Mouse (Mus musculus) forebrain, embryonic 15.5 days (tissue): ENCODE measurements around the gene Smyd3. TPM values are rescaled to one million over a fixed set of nuclear protein-coding genes. Genes with fewer than 3 reads are reported as not detected.

Experiments used
- ATAC-seq: fragments of 200-750 bp; cut with Nextera tagmentation; replicated peaks from 2 replicates; pipeline ENCODE4 v1.8.0; 2017; ENCODE audit warnings: mild to moderate bottlenecking, moderate TSS enrichment, moderate library complexity
- H3K27ac ChIP-seq: fragments of 300-500 bp; sonication (generic); replicated peaks from 2 replicates; pipeline ENCODE4 v1.5.1; 2015; ENCODE audit warnings: mild to moderate bottlenecking, inconsistent platforms
- H3K27me3 ChIP-seq: fragments of 300-500 bp; sonication (generic); 2 replicates; pipeline ENCODE4 v1.6.1; 2015; ENCODE audit warnings: inconsistent platforms
- H3K36me3 ChIP-seq: fragments of 300-500 bp; sonication (generic); 2 replicates; pipeline ENCODE4 v1.6.1; 2015; ENCODE audit warnings: mild to moderate bottlenecking, inconsistent platforms
- H3K4me1 ChIP-seq: fragments of 300-500 bp; sonication (generic); 2 replicates; pipeline ENCODE4 v1.6.1; 2015; ENCODE audit warnings: inconsistent platforms
- H3K4me2 ChIP-seq: fragments of 300-500 bp; sonication (generic); replicated peaks from 2 replicates; pipeline ENCODE4 v1.6.1; 2015; ENCODE audit warnings: mild to moderate bottlenecking, inconsistent platforms
- H3K4me3 ChIP-seq: fragments of 300-500 bp; sonication (generic); 2 replicates; pipeline ENCODE4 v1.5.1; 2015; ENCODE audit warnings: mild to moderate bottlenecking, inconsistent platforms
- H3K9ac ChIP-seq: fragments of 300-500 bp; sonication (generic); replicated peaks from 2 replicates; pipeline ENCODE4 v1.6.1; 2015; ENCODE audit warnings: mild to moderate bottlenecking, inconsistent platforms
- H3K9me3 ChIP-seq: fragments of 300-500 bp; sonication (generic); 2 replicates; pipeline ENCODE4 v1.6.1; 2016; ENCODE audit warnings: inconsistent platforms
- WGBS: fragments of 180-500 bp; shearing (Covaris S2); methylation state at CpG from one replicate; pipeline ENCODE4 v1.1.7; 2015; ENCODE audit warnings: mixed read lengths; 5-methylcytosine and 5-hydroxymethylcytosine counted together
- polyA plus RNA-seq: library from polyadenylated mRNA; unstranded; fragments of >200 nt; fragmentation: Nextera tagmentation; extraction: Ambion mirVana; gene quantifications from 2 replicates; pipeline ENCODE4 v1.2.1, GENCODE M21; 2015

Smyd3 gene
- polyA plus RNA-seq, 1 experiment from 2014 or later: 25.8 TPM

DNA sequence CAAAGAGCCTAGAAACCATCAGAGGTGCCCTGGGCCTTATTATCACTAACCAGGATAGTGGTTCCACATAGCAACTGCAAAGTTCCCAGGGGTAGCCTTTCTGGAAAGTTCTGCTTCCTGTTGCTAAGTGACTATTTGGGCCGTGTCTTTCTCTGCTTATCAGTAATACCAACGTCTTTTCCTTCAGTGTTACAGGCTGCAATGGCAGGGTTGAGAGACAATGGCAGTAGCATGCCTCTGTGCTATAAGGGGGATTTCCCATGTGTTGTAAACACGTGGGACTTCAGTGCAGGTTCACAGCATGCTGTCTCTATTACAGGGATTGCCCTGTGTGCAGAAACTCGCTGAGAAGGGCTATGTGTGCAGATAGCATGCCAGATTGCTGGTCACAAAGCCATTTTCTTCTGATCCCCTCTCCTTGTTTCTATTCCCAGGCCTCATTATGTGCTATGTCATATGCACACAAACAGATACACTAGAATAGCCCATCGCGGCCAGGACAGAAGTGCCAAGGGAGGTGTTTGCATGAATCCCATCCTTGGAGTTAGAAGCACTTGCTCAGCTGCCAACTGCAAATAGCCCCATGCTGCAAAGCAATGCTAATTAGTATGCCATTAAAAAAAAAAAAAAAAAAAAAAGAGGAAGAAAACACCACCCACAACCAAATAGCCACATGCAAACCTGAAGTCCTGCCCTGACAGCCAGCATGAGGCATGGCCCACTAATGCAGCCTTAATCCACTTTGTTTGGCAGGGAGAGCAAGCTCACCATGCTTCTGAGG, 604.7 kb downstream of the Smyd3 start:
- Histone ChIP-seq H3K4me3 (no peak overlapping the region), H3K4me2 (no peak overlapping the region), H3K27ac (no peak overlapping the region), H3K27me3 (0 out of 2 replicates have a peak, but pooled peaks cover 7% of the 10 kb centered on the region), H3K36me3 (no peaks in the 10 kb centered on the region), H3K9ac (no peak overlapping the region), H3K9me3 (no peaks in the 10 kb centered on the region), H3K4me1 (peaks cover 19% of the 10 kb centered on the region)
- ATAC-seq: peak; percentile 51; the same call in 1 of the 2 replicates
- WGBS: 35% methylated on average over 6 of the region's 6 CpGs

DNA sequence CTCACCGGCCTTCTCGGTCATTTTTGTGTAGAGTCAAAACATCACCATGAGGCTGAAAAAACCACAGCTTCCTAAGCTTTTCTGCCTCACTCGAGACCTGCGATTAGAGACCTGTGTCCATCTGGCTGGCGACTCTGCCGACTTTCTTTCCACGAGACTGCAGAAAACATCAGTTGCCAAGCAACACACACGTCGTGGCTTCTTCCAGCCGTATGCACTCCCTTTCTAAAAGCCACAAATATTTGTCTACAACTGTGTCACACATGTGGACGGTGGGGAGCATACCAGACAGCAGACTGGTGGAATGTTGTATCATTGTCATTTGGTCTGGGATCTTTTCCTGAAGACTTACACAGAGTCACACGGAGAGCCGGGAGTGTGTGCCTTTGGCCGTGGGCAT, 606.9 kb downstream of the Smyd3 start:
- ATAC-seq: no peak
- Histone ChIP-seq H3K27ac (no peak overlapping the region), H3K27me3 (no peaks in the 10 kb centered on the region), H3K4me1 (peaks cover 12% of the 10 kb centered on the region), H3K4me2 (no peak overlapping the region), H3K9me3 (no peaks in the 10 kb centered on the region), H3K36me3 (no peaks in the 10 kb centered on the region), H3K4me3 (no peak overlapping the region), H3K9ac (no peak overlapping the region)
- WGBS: 66% methylated on average over 14 of the region's 14 CpGs

Other genes with a start within 250 kb of the Smyd3 start
- 37.9 and 39.4 TPM in 2 replicates for gene Tfb2m, start 28.2 kb upstream of the Smyd3 start, polyA plus RNA-seq
- 29.9 and 32.1 TPM in 2 replicates for gene Cnst, start 28.3 kb upstream of the Smyd3 start, polyA plus RNA-seq
- 101 and 116 TPM in 2 replicates for gene Sccpdh, start 150.2 kb upstream of the Smyd3 start, polyA plus RNA-seq
- not detected in 2 replicates for gene Kif28, start 227.2 kb upstream of the Smyd3 start, polyA plus RNA-seq